In the genomic region with DNA sequence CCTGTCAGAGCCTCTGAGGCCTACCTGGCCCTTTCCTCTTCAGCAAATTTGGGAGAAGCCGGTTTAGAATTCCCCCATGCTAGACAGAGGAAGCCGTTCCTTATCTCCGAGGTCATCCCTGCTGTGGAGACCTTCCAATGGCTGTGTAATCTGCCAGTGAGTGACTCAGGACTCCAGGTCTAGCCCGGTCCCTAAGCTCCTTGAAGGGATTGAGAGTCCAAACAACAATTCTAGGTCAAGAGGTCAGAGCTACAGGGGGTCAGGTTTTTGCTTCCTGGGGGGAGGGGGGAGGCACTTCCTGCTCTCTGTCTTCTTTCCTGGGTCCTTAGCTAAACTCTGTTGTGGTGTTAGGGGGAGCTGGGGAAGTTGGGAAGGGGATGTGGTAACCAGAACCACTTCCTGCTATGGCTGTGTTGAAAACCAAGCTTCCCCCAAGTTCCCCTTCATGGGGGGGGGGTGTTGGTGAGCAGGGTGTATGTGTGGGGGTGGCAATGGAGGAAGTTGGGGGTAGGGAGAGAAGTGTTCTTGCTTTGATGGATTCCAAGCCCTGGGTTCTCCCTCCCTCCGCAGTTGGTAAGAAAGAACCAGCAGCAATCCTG, we compare ENCODE assay signal across 8 mouse cellular contexts. TPM values are rescaled to one million over a fixed set of nuclear protein-coding genes. Genes with fewer than 3 reads are reported as not detected.
DNase-seq lines count a peak whose midpoint lies in the region.

No protein-coding gene starts in this region.

- intact Hi-C loops in gastrocnemius, postnatal 14 days (cut with DNase I; ENCODE audit: low total_unique reads) = no loop called here

- DNase-seq in adrenal gland, adult 2 months = peak; percentile 66
- no peak for DNase-seq in adrenal gland, postnatal 4 days (ENCODE audit: low spot score in 2 of 2)
- peak; percentile 90 for DNase-seq in 416B (ENCODE audit: low read depth)
- peak; percentile 26 for DNase-seq in brain, adult 2 months (ENCODE audit: low read depth, low spot score)
- peak; percentile 41 to 51 for DNase-seq in monocyte, adult 2 months (ENCODE audit: low read depth in 1 of 2, low spot score in 2 of 2)
- no peak for DNase-seq in layer of hippocampus, adult 11-12 months (ENCODE audit: low spot score)
- DNase-seq in urinary bladder, postnatal 10 days (ENCODE audit: low spot score) = no peak
- DNase-seq in gastrocnemius, postnatal 14 days = no peak

RNA-seq across cellular contexts. Expression of a gene that starts 2.2 kb away (rescaled TPM):
- 1 to 10 TPM; 1.4 to 2.1 TPM for total RNA-seq in adrenal gland, adult 2 months (2021)
- 1.6 and 3.4 TPM in 2 replicates for polyA plus RNA-seq in adrenal gland, adult 2 months (2012; rRNA removed)
- 1 to 10 TPM; 3.4 to 5.7 TPM for total RNA-seq in adrenal gland, postnatal 4 days (2021)
- 1 to 10 TPM in 1 of 2 experiments, under 1 TPM in 1; 0.95 to 1.2 TPM for total RNA-seq in gastrocnemius, postnatal 14 days (2021)

RNA-seq across cellular contexts. Expression of a gene that starts 17.8 kb away (rescaled TPM):
- 1 to 10 TPM; 3.5 to 5.4 TPM for total RNA-seq in adrenal gland, adult 2 months (2021)
- polyA plus RNA-seq in adrenal gland, adult 2 months (2012; rRNA removed) = 21.4 and 27.6 TPM in 2 replicates
- 10 to 100 TPM; 12.7 to 14.0 TPM for total RNA-seq in adrenal gland, postnatal 4 days (2021)
- 1 to 10 TPM in 1 of 2 experiments, under 1 TPM in 1; 0.55 to 1.0 TPM for total RNA-seq in gastrocnemius, postnatal 14 days (2021)

RNA-seq across cellular contexts. Expression of a gene that starts 31.2 kb away (rescaled TPM):
- total RNA-seq in adrenal gland, adult 2 months (2021) = 10 to 100 TPM; 16.7 to 21.9 TPM
- 37.4 TPM in 2 replicates for polyA plus RNA-seq in adrenal gland, adult 2 months (2012; rRNA removed)
- 10 to 100 TPM; 20.7 to 21.7 TPM for total RNA-seq in adrenal gland, postnatal 4 days (2021)
- total RNA-seq in gastrocnemius, postnatal 14 days (2021) = 1 to 10 TPM; 8.4 TPM

Comparison
In these comparisons a context has a peak if more than half of its experiments do, and no peak if none do; other contexts are left out.
1. DNase-seq: peak in adrenal gland, adult 2 months (single experiment), 416B (single experiment), brain, adult 2 months (single experiment) and monocyte, adult 2 months (2 of 2); none in adrenal gland, postnatal 4 days (0 of 2), layer of hippocampus, adult 11-12 months (single experiment), urinary bladder, postnatal 10 days (single experiment) and gastrocnemius, postnatal 14 days (single experiment).